ENCODE assay signal across 17 mouse cellular contexts in the genomic region with DNA sequence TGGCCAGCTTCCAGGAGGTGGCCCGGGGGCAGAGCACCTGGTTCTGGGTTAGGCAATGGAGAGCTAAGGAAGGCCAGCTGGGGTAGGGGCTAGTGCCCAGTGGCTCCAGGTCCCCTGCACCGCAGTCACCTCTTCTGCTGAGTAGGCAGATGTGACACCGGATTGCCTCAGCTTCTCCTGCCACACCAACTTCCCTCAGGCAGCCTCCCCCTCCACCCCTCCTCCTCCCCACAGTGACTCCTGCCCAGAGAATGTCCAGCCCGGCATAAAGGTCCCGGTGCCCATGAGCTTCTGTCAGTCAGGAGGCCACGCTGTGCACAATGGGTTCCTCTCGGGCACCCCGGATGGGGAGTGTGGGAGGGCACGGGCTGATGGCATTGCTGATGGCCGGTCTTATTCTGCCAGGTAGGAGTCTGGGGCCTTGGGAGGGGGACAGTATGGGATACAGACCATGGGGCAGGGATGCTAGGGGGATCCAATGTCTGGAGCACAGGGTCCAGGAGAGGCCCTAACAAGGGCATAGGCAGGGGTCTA. TPM values are rescaled to one million over a fixed set of nuclear protein-coding genes. Genes with fewer than 3 reads are reported as not detected.
DNase-seq lines count a peak whose midpoint lies in the region; ATAC-seq and TF ChIP-seq lines count a peak whose summit lies in the region.
"Had no signal": no experiment of that assay in that cellular context is flagged by ENCODE, and none has a peak within 500 bp of the region (broad histone marks: within the 10 kb centered on the region; RNA-seq: fewer than 3 reads in every experiment).

Gene Cdsn, plus strand, starts transcription at position 248 of the 534 bp plus-strand sequence.

- H3K36me3 ChIP-seq in heart, embryonic 12.5 days, result no peaks in the 10 kb centered on the region
- H3K36me3 ChIP-seq in liver, postnatal 0 days (replicated peaks; ENCODE audit: insufficient read depth, low read length), result no peaks in the 10 kb centered on the region
- H3K36me3 ChIP-seq: embryonic facial prominence, embryonic 12.5 days; forebrain, embryonic 12.5 days; lung, embryonic 15.5 days had no signal

- WGBS in heart, embryonic 12.5 days, result 72% methylated on average over 10 of the region's 10 CpGs
- 79% methylated on average over 10 of the region's 10 CpGs for WGBS in liver, postnatal 0 days (ENCODE audit: insufficient replicate concordance)

- TF ChIP-seq CTCF in left cerebral cortex, adult 2 months (IDR thresholded peaks at IDR 0.05), result no peak
- no peak for TF ChIP-seq CTCF in liver, postnatal 0 days (IDR thresholded peaks at IDR 0.05; ENCODE audit: low read depth)

- intact Hi-C loops in left cerebral cortex, adult 2 months (cut with DNase I), result no loop called here

- H3K27me3 ChIP-seq in heart, embryonic 12.5 days (replicated peaks), result no peaks in the 10 kb centered on the region
- H3K27me3 ChIP-seq in liver, postnatal 0 days (ENCODE audit: insufficient read depth, low read length), result no peaks in the 10 kb centered on the region
- H3K27me3 ChIP-seq: embryonic facial prominence, embryonic 12.5 days; forebrain, embryonic 12.5 days; lung, embryonic 15.5 days had no signal

- no peaks in the 10 kb centered on the region; the same call in 1 of the 2 replicates for H3K9me3 ChIP-seq in heart, embryonic 12.5 days (replicated peaks)
- H3K9me3 ChIP-seq in liver, postnatal 0 days (ENCODE audit: low read length), result no peaks in the 10 kb centered on the region
- H3K9me3 ChIP-seq: embryonic facial prominence, embryonic 12.5 days; forebrain, embryonic 12.5 days; lung, embryonic 15.5 days had no signal

- no peak within 1 kb of the TSS for H3K27ac ChIP-seq in heart, embryonic 12.5 days (ENCODE audit: poor library complexity, severe bottlenecking)
- H3K27ac ChIP-seq in left cerebral cortex, adult 2 months, result peak within 1 kb of the TSS; percentile 32; the same call in 1 of the 2 replicates
- no peak within 1 kb of the TSS for H3K27ac ChIP-seq in liver, postnatal 0 days (ENCODE audit: low read depth)
- H3K27ac ChIP-seq: embryonic facial prominence, embryonic 12.5 days; forebrain, embryonic 12.5 days; lung, embryonic 15.5 days had no signal

- peaks cover 44% of the 10 kb centered on the region for H3K4me1 ChIP-seq in heart, embryonic 12.5 days (replicated peaks)
- 0 out of 2 replicates have a peak, but pooled peaks cover 2% of the 10 kb centered on the region for H3K4me1 ChIP-seq in liver, postnatal 0 days (ENCODE audit: insufficient read depth)
- H3K4me1 ChIP-seq: forebrain, embryonic 12.5 days had no signal

- no peak within 1 kb of the TSS for H3K4me3 ChIP-seq in heart, embryonic 12.5 days
- no peak within 1 kb of the TSS for H3K4me3 ChIP-seq in left cerebral cortex, adult 2 months
- H3K4me3 ChIP-seq in liver, postnatal 0 days (ENCODE audit: low read depth, low read length), result no peak within 1 kb of the TSS
- H3K4me3 ChIP-seq: embryonic facial prominence, embryonic 12.5 days; forebrain, embryonic 12.5 days; lung, embryonic 15.5 days had no signal

- ATAC-seq in heart, embryonic 12.5 days (ENCODE audit: insufficient number of reproducible peaks, low FRiP score), result no peak
- no peak for ATAC-seq in liver, postnatal 0 days

- H3K9ac ChIP-seq in heart, embryonic 12.5 days, result peak within 1 kb of the TSS; percentile 31; the same call in 1 of the 2 replicates
- no peak within 1 kb of the TSS for H3K9ac ChIP-seq in liver, postnatal 0 days (replicated peaks)
- H3K9ac ChIP-seq: embryonic facial prominence, embryonic 12.5 days; forebrain, embryonic 12.5 days; lung, embryonic 15.5 days had no signal

- DNase-seq in heart, adult 9 months (ENCODE audit: low spot score in 2 of 2), result no peak
- DNase-seq in left cerebral cortex, adult 2 months (ENCODE audit: extremely low spot score in 1 of 2, low spot score in 2 of 2), result no peak
- no peak for DNase-seq in left cerebral cortex, adult 11 months (ENCODE audit: low spot score)
- DNase-seq in adipocyte (ENCODE audit: low spot score), result peak; percentile 55
- DNase-seq in liver, postnatal 0 days, result no peak
- DNase-seq in urinary bladder, postnatal 4 days (ENCODE audit: low spot score in 2 of 2), result no peak
- DNase-seq: cerebellum, postnatal 25 days; gastrocnemius, postnatal 10 days; kidney, postnatal 10 days; layer of hippocampus, postnatal 36 days; right cerebral cortex, postnatal 4 days; thymus, postnatal 14 days had no signal

- no peak for TF ChIP-seq EP300 in liver, postnatal 0 days (IDR thresholded peaks at IDR 0.05; ENCODE audit: low read depth)

- no peak within 1 kb of the TSS for H3K4me2 ChIP-seq in heart, embryonic 12.5 days
- no peak within 1 kb of the TSS for H3K4me2 ChIP-seq in liver, postnatal 0 days (ENCODE audit: low read depth, low read length)
- H3K4me2 ChIP-seq: embryonic facial prominence, embryonic 12.5 days; forebrain, embryonic 12.5 days; lung, embryonic 15.5 days had no signal

RNA-seq across cellular contexts. Expression of gene Cdsn, which starts in this region (rescaled TPM):
- polyA plus RNA-seq in heart, embryonic 12.5 days (2016; fragmentation: Nextera tagmentation; extraction: Ambion mirVana), result 0.46 and 0.72 TPM in 2 replicates
- total RNA-seq in left cerebral cortex, adult 2 months (2021), result 1 to 10 TPM in 1 of 2 experiments, under 1 TPM in 1; 0.87 to 1.5 TPM
- polyA plus RNA-seq in liver, postnatal 0 days (2015; fragmentation: Nextera tagmentation; extraction: Ambion mirVana), result not detected in 2 replicates
- total RNA-seq: megakaryocyte-erythroid progenitor cell, adult 5-6 weeks had no signal
- polyA plus RNA-seq: forebrain, embryonic 12.5 days; lung, embryonic 15.5 days had no signal
